Mouse (Mus musculus) megakaryocyte progenitor cell, adult 5-6 weeks (primary cell): ENCODE data around the gene Far1. TPM values are rescaled to one million over a fixed set of nuclear protein-coding genes. Genes with fewer than 3 reads are reported as not detected.

Experiments
- ATAC-seq: replicated peaks from 2 replicates; pipeline ENCODE4 v1.8.0; 2016; ENCODE audit warnings: mild to moderate bottlenecking, moderate TSS enrichment, inconsistent platforms; ENCODE audit not compliant: poor library complexity
- total RNA-seq, 2 experiments: library from RNA; stranded (forward) in 1 of 2; stranded (reverse) in 1 of 2; fragments of 157-497, 149-512 nt in 1 of 2; fragments of 200-1000 nt in 1 of 2; gene quantifications; 2 replicates each; pipeline versions ENCODE4 v1.2.3 to v1.2.4; 2015 to 2017

Gene Far1
- total RNA-seq, 2 experiments from 2014 or later, result 97.5 to 148 TPM

- no peak for ATAC-seq
Observed at GRCm38 (mm10) chr7:113566892-113567291, 53.3 kb downstream of the Far1 start.

GRCm38 (mm10) chr7:113571121-113571520 lies 57.5 kb downstream of the Far1 start:
- no peak for ATAC-seq

GRCm38 (mm10) chr7:113572741-113573140 lies 59.1 kb downstream of the Far1 start:
- ATAC-seq, result no peak

- no peak for ATAC-seq
Observed at GRCm38 (mm10) chr7:113582111-113582510, 68.5 kb downstream of the Far1 start.

- ATAC-seq, result no peak
Observed at GRCm38 (mm10) chr7:113589211-113589610, 75.6 kb downstream of the Far1 start.

- ATAC-seq, result no peak
Observed at GRCm38 (mm10) chr7:113590330-113590729, 76.7 kb downstream of the Far1 start.

GRCm38 (mm10) chr7:113591084-113591483 lies 77.5 kb downstream of the Far1 start:
- ATAC-seq, result no peak

GRCm38 (mm10) chr7:113591557-113592354 lies 78.1 kb downstream of the Far1 start:
- ATAC-seq, result 0 out of 2 replicates have a peak, but pooled peaks have one; percentile 12

GRCm38 (mm10) chr7:113592696-113593095 lies 79.1 kb downstream of the Far1 start:
- ATAC-seq, result no peak

- peak; percentile 97 for ATAC-seq
Observed at GRCm38 (mm10) chr7:113594363-113594762, 80.7 kb downstream of the Far1 start.

- ATAC-seq, result no peak
Observed at GRCm38 (mm10) chr7:113597231-113597630, 83.6 kb downstream of the Far1 start.

GRCm38 (mm10) chr7:113601803-113602202 lies 88.2 kb downstream of the Far1 start:
- no peak for ATAC-seq

GRCm38 (mm10) chr7:113607928-113608327 lies 94.3 kb downstream of the Far1 start:
- no peak for ATAC-seq

- ATAC-seq, result peak; percentile 71
Observed at GRCm38 (mm10) chr7:113609027-113609705, 95.5 kb downstream of the Far1 start.

GRCm38 (mm10) chr7:113612628-113613027 lies 99.0 kb downstream of the Far1 start:
- peak; percentile 86 for ATAC-seq

- no peak for ATAC-seq
Observed at GRCm38 (mm10) chr7:113614198-113614927, 100.7 kb downstream of the Far1 start.

GRCm38 (mm10) chr7:113619166-113619565 lies 105.5 kb downstream of the Far1 start:
- no peak for ATAC-seq

GRCm38 (mm10) chr7:113619768-113620167 lies 106.1 kb downstream of the Far1 start:
- no peak for ATAC-seq
